Mouse (Mus musculus): Measurements from ENCODE around the gene Skida1.

GRCm38 (mm10) chr2:18046758-18047645, 1.8 kb downstream of the Skida1 start:
- TF ChIP-seq CEBPB (IDR thresholded peaks at IDR 0.05; ENCODE audit: low read depth) (no peak), CTCF (IDR thresholded peaks at IDR 0.05; ENCODE audit: control insufficient read depth, insufficient read depth, insufficient read length) (no peak), MAX (IDR thresholded peaks at IDR 0.05) (no peak), MYOG (IDR thresholded peaks at IDR 0.05; ENCODE audit: control insufficient read depth, extremely low read depth, insufficient read length) (no peak), USF1 (IDR thresholded peaks at IDR 0.05; ENCODE audit: low read depth) (no peak), MYOD1 (IDR thresholded peaks at IDR 0.05; ENCODE audit: control insufficient read depth, insufficient read length, low read depth) (no peak)

Measured in C2C12 (cell line).